Mouse (Mus musculus) cerebellum, adult 9-11 months (tissue): Measurements from ENCODE around the gene Erc2.

Source experiments
- DNase-seq: peaks from one replicate; pipeline ENCODE4 v3.0.0; 2022

The Erc2 gene

DNA sequence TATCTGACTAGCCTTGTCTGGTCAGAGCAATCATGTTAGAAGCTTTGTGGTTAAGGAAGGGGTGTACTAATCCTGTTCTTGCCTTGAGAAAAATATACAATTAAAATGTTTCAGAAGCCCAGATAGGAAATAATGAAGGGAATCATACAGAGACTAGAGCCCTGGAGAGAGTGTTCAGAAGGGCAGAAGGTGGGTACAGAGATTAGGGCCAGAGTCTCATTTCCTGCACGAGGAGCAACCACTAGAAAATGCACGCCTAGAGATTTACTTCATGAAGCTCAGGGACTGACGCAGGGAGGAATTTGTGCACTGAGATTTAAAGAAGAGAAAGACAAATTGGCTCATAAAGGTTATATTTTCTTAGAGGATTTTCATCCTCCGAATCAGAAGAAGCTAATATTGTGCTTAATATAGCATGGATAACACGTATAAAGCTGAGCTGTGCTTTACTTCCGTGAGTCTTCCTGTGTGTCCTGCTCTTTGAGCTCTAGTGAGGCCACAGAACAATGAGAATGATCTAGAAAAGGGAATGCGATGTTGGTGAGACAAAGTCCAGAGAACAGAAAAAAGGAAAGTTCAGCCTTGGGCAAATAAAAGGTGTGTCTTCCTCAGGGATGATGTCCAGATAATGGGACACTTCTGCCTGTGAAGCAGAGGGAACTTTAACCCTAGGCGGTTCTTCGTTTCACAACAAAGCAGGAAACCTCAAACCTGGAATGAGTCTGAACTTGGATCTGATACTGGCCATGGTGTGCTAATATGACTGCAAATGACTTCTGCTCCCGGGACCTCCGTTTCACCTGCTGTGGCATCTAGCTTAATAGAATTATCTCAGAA lies 45.0 kb downstream of the Erc2 start:
- no peak for DNase-seq

DNA sequence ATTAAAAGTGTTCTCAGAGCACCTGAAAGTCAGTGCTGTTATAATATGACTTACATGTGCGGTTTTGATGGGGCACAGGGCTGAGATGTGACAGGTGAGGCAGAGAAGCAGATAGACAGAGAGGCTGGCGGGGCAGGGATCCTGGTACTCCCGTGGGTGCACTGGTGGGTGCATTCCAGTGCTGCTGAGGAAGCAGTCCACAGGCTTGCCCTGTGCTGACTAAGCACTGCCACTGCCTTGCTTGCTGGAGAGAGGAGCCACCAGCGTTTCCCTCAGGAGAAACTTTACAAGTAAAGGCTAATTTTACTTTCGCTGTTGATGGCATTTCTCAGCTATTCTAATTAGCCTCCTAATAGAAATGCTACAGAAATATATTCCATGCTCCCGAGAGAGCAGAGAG lies 45.9 kb downstream of the Erc2 start:
- no peak for DNase-seq

DNA sequence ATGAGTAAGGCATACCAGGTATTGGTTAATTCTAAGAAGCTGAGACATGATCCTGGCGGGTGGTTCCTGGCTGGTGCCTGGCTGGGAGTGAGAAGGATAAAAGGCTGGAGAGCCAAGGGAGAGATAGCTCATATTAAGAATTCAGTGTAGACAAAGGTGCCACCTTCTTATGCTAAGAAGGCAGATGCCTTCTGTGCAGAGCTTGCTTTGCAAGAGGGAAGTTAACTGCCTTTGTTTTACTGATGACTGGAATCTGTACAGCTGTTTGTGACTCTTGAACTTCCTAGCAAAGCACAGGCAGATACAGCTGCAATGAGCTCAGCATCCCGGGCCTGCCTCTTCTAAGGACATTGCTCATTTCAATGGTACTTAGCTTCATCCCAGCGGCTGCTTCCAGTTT lies 47.7 kb downstream of the Erc2 start:
- DNase-seq: no peak

DNA sequence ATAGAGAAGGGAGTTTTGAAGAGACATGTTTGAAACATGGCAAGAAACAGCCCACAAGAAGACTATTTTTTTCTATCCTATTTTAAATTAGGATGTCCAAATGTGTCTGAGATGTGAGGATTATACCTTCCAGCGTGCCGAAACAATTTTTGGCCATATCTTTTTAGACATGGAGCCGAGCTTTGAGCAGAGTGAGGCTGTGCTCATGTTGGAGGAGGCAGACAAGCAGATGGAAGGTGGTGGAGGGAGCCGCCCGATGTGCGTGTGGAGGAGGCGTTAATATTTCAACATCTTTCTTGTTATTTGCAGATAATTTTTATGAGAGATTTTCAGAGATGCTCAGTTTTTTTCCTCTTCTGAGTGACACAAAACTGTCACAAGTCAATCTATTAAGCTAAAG lies 50.5 kb downstream of the Erc2 start:
- no peak for DNase-seq

DNA sequence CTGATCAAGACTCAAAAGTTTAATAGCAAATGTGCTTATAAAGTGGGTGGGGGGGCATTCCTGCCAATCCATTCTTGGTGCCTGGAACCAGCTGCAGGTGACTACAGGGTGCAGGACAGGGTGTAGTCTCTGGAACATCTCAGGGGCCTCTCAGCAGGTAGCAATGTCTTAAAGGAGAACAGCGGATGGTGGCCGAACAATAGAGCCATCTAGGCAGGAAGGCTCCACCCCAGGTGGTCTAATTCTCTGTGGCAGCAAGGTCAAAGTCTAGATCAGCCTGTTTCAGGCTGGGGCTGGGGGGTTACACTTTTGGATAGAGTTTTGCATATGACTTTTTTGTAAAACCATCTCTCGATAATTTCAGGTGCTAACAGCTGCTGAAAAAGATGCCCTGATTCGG lies 51.9 kb downstream of the Erc2 start:
- DNase-seq: no peak

DNA sequence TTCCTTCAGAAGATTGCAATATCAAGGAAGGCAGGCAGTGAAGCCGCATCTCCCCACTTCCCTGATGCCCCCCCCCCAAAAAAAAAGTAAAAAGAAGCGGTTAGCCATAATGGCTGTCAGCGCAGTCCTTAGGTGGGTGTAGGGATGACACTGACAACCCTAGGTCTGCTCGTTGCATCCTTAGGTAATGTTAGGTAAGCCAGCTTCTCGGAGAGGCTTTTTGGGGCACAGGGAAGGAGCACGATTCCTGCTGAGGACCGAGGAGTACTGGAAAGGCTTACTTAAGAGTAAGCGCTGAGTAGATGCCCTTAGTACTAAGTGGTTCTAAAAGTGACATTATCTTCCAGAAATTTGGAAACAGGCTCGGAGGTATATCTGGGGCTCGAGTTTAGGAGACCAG lies 52.3 kb downstream of the Erc2 start:
- DNase-seq: no peak

DNA sequence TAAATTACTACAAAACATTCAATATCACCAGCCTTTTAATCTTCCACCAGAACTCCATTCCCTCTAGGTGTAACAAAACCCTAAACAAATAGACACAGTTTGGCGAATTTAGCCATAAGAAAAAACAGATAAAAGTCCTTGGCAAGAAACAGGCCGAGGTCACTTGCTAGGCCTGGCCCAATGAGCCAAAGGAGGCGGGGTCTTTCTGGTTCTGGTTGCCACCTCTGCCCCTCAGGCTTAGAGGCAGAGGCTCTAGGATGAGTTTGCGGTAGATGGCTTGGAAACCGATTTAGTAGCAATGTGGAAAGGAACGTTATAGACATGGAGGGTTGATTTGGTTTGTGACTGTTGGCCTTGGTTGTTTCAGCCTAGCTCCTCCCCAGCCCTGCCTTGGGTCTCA lies 52.8 kb downstream of the Erc2 start:
- DNase-seq: no peak

DNA sequence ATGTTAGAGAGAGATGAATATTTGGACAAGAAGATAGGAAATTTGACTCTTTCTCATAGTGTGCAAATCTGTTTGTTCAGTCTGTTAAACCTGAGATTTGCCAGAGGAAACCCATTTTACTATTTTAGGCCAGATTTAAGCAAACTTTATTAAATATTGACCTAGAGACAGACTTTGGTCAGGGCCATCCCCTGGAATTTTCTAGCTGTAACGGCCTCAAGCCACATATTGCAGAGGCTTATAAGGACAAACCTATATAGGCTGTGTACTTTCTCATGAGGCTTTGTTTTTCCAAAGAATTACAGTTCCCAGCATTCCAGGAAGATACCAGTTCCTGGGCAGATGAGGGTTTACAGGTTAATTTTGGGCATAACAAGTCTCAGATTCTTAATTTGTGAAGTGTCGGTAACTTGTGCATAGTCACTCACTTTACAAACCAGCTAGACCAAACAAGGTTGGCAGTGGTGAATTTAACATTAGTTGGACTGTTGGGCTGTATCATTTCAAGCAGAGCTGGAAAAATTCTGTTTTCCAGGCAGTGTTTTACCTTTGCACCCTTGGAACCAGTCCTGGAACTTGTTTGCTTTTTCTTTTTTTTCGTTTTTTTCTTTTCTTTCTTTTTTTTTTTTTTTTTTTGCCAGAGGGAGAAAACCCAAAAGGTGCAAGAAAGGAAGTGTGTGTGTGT lies 60.3 kb downstream of the Erc2 start:
- DNase-seq: no peak

DNA sequence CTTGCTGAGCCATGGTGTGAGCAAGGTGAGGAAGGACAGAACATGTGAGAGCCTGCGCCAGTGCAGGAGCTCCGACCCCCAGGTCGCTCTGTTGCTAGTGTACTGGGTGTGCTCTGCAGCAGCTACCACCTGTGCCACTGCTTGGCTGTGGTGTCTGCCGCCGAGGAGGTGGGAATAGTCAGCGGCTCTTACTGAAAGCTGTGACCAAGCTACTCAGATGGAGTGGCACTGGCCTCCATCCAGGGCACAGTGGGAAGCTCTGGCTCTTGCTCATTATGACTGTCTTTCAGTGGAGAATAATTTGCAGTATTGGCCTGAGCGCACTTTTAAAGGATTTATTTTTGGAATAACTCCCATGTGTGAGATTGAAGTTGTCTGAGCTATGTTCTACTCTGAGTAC lies 73.6 kb downstream of the Erc2 start:
- peak; percentile 90 for DNase-seq

DNA sequence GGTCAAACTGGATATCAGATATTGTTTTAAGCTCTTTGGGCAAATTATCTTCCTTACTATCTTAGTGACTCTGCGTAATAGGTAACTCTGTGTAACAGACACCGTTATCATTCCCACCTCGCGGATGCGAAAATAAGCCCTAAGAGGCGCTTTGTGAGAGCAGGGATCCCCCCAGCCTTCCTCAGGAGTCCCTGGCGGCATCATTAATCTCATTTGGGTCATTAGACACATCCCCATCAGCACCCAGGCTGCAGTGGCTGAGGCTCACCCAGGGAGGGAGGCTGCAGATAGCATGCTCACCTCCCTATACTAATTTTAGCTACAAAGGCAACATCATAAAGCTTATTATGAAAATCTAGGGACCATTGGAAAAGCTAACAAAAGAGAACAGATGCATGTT lies 95.1 kb downstream of the Erc2 start:
- DNase-seq: no peak

DNA sequence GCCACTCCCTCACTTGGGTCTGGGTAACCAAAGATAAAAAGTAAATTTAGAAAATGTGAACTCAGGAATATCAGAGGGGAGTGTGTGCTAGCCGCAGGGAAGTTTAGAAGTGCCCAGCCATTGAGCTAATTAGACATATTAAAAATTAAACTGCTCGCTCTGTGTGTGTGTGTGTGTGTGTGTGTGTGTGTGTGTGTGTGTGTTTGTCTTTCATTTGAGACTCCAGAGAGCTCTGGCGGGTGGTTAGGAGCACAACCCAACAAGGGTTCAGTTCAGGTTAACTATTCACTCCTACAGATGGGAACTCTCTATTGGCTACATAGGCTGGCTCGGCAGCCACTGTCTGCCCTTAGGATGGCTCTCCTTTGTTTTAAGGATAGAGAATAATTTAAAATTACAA lies 97.4 kb downstream of the Erc2 start:
- no peak for DNase-seq

DNA sequence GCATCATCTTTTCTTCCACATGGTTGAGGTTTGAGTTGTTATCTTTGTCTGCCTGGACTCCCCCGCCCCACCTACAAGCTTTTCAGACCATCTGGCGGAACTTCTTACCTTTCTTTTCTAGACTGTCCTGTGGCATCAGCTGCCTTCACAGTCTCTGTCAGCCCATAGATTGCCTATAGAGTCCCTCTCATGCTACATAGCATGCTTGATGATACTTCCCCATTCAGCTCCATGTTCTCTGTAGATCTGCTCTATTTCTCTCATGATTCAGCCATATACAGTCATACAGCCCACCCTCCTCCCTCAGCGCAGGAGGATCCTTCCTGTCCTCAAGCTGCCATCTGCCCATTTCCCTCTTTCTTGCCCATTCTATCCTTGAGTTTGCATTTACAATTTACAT lies 98.7 kb downstream of the Erc2 start:
- DNase-seq: no peak

DNA sequence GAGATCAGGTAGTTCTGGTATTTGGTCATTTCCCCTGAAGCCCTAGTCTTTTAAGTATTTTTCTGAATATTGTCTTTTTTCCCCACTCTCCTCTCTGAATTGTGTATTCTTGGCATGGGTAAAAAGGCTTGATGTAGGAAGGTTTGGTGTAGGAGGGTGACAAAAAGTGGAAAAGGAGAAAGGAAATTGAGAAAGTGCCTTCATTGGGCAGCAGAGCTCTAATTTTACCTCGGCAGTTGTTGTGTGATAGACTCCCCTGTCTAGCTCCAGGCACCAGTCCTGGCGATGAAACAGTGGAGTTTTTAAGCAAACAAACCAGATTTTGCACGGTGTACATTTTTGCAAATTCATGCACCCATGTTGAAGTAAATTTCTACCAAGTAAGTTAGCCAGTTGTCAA lies 99.5 kb downstream of the Erc2 start:
- no peak for DNase-seq

DNA sequence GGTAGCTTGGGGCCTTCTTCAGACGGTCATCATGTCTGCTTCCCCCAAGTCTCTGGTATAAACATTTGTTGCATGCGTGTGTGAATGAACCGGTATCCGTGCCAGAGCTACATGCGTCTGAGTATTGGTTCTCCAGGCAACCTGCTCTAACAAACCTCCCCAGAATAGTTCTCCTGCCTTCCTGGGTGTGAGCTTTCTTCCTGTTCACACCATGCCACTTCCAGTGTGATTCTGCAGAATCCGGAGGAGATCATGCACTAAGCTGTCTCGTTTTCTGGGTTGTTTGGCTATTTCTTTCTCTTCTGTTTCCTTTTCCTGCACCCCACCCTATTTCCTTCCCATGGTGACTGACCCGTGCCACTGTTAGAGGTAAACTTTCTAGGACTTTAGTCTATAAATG lies 105.3 kb downstream of the Erc2 start:
- no peak for DNase-seq

DNA sequence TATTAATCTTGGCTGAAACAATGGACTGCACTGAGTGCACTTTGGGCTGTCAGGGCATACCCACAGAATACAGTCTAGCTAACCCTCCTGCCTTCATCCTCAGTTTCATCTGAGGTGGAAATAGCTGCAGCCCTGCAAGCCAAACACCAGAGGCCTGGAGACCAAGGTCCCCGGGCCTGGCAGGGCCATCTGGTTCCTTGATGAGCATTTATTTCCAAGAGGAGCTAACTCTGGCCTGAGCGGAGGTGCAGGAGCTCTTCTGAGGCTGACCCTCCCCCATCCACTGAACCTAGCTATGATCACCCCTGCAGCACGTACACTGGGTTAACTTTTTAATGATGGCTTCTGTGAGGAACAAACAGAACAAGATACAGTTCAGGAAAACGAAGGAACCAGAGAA lies 108.9 kb downstream of the Erc2 start:
- no peak for DNase-seq

DNA sequence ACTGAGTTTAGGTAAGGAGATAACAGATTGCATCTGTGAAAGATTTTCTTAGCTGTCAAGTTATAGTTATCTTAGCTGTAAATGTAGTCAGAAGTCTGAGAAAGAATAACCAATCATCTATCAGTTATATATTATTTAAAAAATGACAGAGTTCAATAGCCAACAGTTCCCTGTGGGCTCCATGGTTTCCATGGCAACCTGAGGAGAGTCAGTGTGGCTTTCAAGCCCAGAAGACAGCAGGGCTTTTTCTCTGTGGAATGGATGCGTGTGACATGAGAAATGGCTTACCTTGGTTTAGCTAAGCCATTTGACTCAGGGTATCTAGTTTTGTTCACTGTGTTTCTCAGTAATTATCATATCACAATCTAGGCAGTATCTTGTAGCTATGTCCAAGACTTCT lies 117.2 kb downstream of the Erc2 start:
- DNase-seq: no peak

DNA sequence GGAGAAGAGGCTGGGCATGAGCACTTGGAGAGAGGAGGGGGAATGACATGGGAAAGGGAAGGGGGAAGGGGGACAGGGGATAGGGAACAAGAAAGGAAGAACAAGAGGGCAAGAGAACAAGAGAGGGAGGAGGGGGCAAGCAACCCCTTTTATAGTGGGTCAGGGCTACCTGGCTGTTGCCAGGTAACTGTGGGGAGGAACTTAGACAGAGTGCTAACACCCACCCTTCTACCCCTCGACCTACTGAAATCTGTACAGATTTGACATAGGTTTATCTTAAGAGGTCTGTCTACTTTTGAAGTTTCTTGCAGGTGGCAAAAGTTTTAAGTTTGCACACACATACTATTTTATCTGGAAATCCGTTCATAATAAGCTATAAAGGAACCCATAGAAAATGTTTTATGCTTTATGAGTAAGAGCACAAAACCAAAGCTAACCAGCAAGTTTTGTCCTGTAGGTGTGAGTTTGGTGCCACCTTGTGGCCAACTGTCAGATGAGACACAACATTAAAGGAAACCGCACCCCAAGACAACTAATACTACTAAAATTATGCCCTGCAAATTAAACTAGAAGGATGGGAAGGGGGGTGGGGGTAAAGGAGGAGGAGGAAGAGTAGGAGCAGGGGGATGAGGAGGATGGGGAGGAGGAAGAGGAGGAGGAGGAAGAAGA lies 119.2 kb downstream of the Erc2 start:
- DNase-seq: peak; percentile 44

DNA sequence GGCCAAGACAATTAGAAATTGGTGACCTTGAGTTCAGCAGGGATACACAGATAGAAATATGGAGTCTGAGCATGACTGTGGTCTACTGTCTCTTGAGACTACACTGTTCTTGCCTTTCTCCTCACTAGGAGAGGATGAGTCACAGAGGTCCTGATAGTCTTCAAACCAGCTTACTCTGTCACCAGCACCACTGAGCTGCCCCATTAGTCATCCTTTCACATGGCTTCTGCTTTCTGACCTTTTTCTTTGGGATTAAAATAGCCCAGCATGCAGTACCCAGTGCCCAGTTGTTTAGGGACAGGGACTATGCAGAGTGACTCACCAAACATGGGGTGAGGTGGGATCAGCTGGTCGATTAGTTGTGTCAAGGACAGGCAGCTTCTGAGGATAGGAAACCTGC lies 132.1 kb downstream of the Erc2 start:
- DNase-seq: no peak

DNA sequence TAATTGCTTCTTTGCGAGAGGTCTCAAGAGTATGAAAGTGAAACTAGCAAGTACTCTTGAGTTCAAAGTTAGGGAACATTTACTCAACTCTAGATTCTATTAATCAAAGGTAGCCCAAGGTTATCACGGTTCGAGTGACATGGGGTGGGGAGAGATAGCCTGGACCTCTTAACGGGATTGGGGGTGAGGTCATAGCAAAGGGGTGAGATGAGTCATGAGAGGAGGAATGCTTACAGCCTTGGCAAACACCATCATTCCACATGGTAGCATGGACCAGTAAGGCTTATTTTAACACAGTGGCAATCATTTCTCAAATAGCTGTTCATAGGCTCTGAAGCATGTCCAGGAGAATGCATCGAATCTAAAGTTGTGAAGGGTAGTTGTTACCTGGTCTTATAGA lies 134.7 kb downstream of the Erc2 start:
- DNase-seq: no peak

DNA sequence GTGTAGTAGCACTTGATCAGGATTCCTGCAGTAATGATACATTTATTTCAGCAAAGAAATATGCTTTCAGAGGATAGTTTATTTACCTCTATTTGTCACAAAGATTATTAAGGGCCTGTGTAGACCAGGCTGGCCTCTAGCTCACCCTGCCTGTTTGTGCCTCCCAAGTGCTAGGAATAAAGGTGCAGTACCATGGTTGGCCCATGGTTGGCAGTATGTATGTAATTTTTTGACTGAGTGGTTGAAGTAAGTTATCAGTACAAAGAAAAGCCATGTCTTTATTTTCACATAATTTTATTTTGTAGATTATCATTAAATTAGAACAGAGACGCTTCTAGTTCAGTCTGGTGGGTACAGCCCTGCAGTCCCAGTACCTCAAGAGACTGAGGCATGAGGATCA lies 136.0 kb downstream of the Erc2 start:
- no peak for DNase-seq

DNA sequence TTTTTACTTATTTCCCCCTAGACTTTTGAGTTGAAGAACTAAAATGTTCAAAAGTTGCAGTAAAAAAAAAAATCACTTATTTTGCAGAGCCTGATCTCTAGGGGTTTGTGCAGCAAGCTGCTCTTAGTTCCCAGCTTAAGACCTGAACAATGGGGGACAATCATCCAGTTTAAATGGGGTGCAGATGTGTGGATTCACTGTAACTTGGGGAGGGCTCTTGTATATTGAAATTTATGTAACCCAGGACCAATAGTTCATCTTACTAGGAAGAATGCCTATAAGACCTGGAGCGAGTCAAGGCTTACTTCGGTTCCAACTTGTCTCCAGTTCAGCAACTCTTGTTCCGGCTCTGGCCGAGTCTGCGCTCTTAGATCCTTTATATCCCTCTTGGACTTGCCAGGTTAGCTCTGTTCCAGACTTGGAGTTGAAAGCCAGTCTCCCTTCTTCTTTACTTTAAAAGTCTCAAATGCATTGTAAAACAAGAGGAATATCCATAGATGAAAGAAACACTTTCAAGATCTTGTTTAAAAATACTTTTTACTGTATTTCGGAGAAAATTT lies 136.9 kb downstream of the Erc2 start:
- no peak for DNase-seq

DNA sequence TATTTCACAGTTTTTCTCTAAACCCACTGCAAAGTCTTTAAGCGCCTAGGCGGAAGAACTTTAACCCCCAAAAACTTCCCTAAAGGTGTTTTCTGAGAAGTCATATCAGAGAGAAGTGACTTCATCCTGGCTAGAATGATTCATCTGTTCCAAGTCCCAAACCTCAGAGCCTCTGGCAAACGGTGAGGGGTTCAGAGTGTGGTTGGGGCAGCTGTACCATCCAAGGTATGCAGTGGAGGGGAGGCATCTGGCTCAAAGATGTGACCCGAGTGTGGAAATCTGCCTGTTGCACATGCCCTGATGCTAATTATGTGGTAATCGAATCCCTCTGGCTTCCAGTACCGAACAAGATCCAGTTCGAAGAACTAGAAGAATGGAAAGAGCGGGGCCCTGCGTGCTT lies 137.8 kb downstream of the Erc2 start:
- DNase-seq: no peak

DNA sequence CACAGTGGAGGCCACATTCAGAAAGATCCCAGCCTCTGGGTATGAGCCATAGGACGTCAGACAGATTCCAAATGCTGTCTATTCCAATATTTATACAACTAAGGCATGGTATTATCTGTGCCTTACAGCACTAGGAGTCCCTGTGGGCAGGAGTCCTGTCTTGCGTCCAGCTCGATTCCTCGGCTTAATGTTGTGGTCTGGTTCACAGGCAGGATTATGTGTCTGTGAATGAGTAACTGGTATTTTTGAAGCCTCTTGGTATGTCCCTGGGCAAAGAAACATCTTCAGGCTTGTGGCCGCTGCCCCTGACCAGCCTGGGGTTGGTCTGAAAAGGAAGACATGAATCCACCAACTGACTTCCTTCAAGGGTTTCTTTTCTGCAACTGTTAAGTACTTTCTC lies 153.1 kb downstream of the Erc2 start:
- DNase-seq: no peak

DNA sequence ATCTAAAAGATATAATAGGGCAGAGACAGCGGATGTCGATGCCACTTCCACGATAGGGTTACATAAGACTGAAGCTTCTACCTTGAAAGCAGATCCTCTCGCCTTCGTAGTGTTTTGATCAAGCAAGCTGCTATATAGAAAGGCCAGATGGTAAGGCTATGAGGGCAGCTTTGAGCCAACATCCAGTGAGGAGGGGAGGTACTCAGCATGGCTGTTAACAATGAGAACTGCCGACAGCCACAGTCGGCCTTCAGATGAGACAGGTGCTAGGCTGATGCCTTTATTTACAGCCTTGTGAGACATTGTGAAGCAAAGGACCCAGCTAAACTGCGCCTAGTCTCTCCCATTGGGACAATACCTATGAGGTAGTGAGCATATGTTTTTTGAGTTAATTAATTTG lies 156.3 kb downstream of the Erc2 start:
- DNase-seq: peak; percentile 70
